Mouse (Mus musculus) small intestine, adult 2 months (tissue): Measurements from ENCODE around the gene Pla2g10. TPM values are rescaled to one million over a fixed set of nuclear protein-coding genes. Genes with fewer than 3 reads are reported as not detected.
A peak's percentile ranks its signal among the peaks of the same experiment; 100 is the strongest.
"Not testable (repeated sequence)": the region's sequence is repeated elsewhere in the genome, so short reads cannot be mapped to it uniquely, and the experiment has no call there.

Experiments
- H3K27ac ChIP-seq: fragments of 200-500 bp; 2 replicates; pipeline ENCODE4 v1.5.1; 2012; ENCODE audit warnings: low read depth, low read length, control low read depth, inconsistent platforms; ENCODE audit not compliant: insufficient read depth
- H3K27me3 ChIP-seq: fragments of 200-500 bp; 2 replicates; pipeline ENCODE4 v1.6.1; 2012; ENCODE audit warnings: mild to moderate bottlenecking, moderate library complexity, low read length, inconsistent platforms; ENCODE audit not compliant: control insufficient read depth, insufficient read depth
- H3K36me3 ChIP-seq: fragments of 200-500 bp; 2 replicates; pipeline ENCODE4 v1.6.1; 2012; ENCODE audit warnings: mild to moderate bottlenecking, low read length, control low read depth, inconsistent platforms; ENCODE audit not compliant: control insufficient read depth, insufficient read depth
- H3K4me1 ChIP-seq: fragments of 200-500 bp; 2 replicates; pipeline ENCODE4 v1.6.1; 2012; ENCODE audit warnings: low read length, inconsistent platforms, mixed read lengths; ENCODE audit not compliant: control insufficient read depth, insufficient read depth, insufficient read length
- H3K4me3 ChIP-seq: fragments of 200-500 bp; 2 replicates; pipeline ENCODE4 v1.5.1; 2012; ENCODE audit warnings: low read depth, mild to moderate bottlenecking, control low read depth, inconsistent platforms, low read length, moderate library complexity
- CTCF ChIP-seq: fragments of 200-500 bp; IDR thresholded peaks from 2 replicates; pipeline ENCODE4 v1.5.1; 2012; ENCODE audit warnings: low read depth, mild to moderate bottlenecking, control low read depth, inconsistent platforms, low read length, moderate library complexity, mixed read lengths; ENCODE audit not compliant: insufficient replicate concordance, insufficient read length; ENCODE audit errors: extremely low read depth
- POLR2A ChIP-seq: fragments of 200-500 bp; IDR thresholded peaks from 2 replicates; pipeline ENCODE4 v1.6.1; 2012; ENCODE audit warnings: low read depth, mild to moderate bottlenecking, control low read depth, inconsistent platforms, low read length, moderate library complexity
- WGBS: fragments of 180-500 bp; shearing (Covaris S2); methylation state at CpG from one replicate; pipeline ENCODE4 v1.1.7; 2018; 5-methylcytosine and 5-hydroxymethylcytosine counted together
- polyA plus RNA-seq: library from polyadenylated mRNA; depleted of rRNA; stranded (reverse); fragments of >200 nt; gene quantifications from 2 replicates; pipeline ENCODE4 v1.2.3, GENCODE M21; 2012

The Pla2g10 gene
- polyA plus RNA-seq, 1 experiment, result 9.5 TPM

DNA sequence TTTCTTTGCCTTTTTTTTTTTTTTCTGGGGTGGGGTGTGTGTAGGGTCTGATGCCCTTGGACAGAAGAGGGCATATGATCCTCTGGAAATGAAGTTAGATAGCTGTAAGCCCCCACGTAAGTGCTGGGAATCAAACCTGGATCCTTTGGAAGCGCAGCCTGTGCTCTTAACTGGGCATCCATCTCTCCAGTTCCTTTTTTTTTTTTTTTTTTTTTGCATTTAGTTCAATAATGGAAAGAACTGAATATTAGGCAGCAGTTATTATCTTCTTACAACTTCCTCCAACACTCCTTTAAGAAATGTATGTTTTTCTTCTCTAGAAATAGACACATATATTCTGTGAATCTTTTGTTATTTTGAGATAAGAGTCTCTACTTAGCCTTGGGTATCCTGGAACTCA is 27.0 kb upstream of the Pla2g10 start:
- no peak overlapping the region for H3K27ac ChIP-seq
- H3K4me1 ChIP-seq, result no peaks in the 10 kb centered on the region
- 100% methylated on average over 2 of the region's 2 CpGs for WGBS
- TF ChIP-seq POLR2A (no peak), CTCF (no peak)
- H3K27me3 ChIP-seq, result no peaks in the 10 kb centered on the region
- no peak overlapping the region for H3K4me3 ChIP-seq
- H3K36me3 ChIP-seq, result no peaks in the 10 kb centered on the region

- no peak overlapping the region for H3K27ac ChIP-seq
- peak overlapping the region; percentile 96 for H3K4me3 ChIP-seq
- under 1% methylated on average over 65 of the region's 65 CpGs for WGBS
- no peaks in the 10 kb centered on the region for H3K27me3 ChIP-seq
- H3K36me3 ChIP-seq, result no peaks in the 10 kb centered on the region
- no peak for TF ChIP-seq CTCF
- peak; percentile 49 for TF ChIP-seq POLR2A
- H3K4me1 ChIP-seq, result no peaks in the 10 kb centered on the region
Measured at GRCm38 (mm10) chr16:13754400-13755190, 23.8 kb upstream of the Pla2g10 start.

- WGBS, result 49% methylated on average over 8 of the region's 8 CpGs
- Histone ChIP-seq H3K27me3 (no peaks in the 10 kb centered on the region), H3K4me3 (no peak overlapping the region), H3K27ac (no peak overlapping the region), H3K4me1 (no peaks in the 10 kb centered on the region), H3K36me3 (no peaks in the 10 kb centered on the region)
- TF ChIP-seq POLR2A (no peak), CTCF (no peak)
Measured at GRCm38 (mm10) chr16:13753986-13754385, 23.2 kb upstream of the Pla2g10 start.

GRCm38 (mm10) chr16:13750626-13751025 is 19.8 kb upstream of the Pla2g10 start:
- WGBS, result 74% methylated on average over 12 of the region's 13 CpGs
- Histone ChIP-seq H3K4me3 (no peak overlapping the region), H3K36me3 (no peaks in the 10 kb centered on the region), H3K27ac (no peak overlapping the region), H3K4me1 (no peaks in the 10 kb centered on the region), H3K27me3 (no peaks in the 10 kb centered on the region)
- no peak for TF ChIP-seq POLR2A
- no peak for TF ChIP-seq CTCF

- Histone ChIP-seq H3K27ac (no peak overlapping the region), H3K27me3 (no peaks in the 10 kb centered on the region), H3K4me1 (no peaks in the 10 kb centered on the region), H3K4me3 (no peak overlapping the region), H3K36me3 (no peaks in the 10 kb centered on the region)
- no peak for TF ChIP-seq CTCF
- TF ChIP-seq POLR2A, result no peak
- WGBS, result 70% methylated on average over 3 of the region's 3 CpGs
Measured at GRCm38 (mm10) chr16:13749981-13750380, 19.2 kb upstream of the Pla2g10 start.

DNA sequence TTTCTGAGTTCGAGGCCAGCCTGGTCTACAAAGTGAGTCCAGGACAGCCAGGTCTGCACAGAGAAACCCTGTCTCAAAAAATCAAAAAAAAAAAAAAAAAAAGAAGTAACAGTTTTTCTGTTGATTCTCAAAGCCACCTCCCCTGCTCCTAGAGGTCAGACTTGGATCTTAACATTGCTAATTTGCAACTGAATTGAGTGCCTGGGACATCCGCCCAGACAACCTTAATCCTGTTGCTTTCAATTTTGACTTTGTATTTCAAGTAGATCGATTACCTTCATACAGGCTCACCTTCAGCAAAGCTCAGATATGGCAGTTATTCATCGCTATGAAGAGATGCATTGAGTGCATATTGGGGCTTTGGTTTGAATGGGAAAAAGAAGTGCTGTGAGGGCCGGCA is 18.5 kb upstream of the Pla2g10 start:
- no peaks in the 10 kb centered on the region for H3K36me3 ChIP-seq
- 71% methylated on average over 5 of the region's 5 CpGs for WGBS
- H3K4me3 ChIP-seq, result no peak overlapping the region
- no peak for TF ChIP-seq CTCF
- no peak for TF ChIP-seq POLR2A
- H3K27ac ChIP-seq, result no peak overlapping the region
- H3K4me1 ChIP-seq, result no peaks in the 10 kb centered on the region
- H3K27me3 ChIP-seq, result no peaks in the 10 kb centered on the region

DNA sequence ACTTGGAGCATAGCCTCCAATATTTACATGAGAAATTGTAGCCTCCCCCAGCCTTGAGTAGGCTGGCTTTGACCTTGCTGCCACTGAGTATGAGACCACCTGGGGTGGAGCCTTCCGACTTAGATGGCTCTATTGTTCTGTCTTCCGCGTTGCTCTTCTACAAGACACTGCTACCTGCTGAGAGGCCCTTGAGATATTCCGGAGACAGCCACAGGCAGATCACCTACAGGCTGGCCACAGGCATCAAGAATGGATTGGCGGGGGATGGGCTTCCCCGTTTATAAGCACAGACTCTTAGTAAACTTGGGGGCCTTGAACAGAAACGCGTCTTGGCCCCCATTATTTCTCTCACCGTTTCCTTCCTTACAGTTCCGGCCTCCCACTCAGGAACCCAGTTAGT is 18.0 kb upstream of the Pla2g10 start:
- 48% methylated on average over 10 of the region's 10 CpGs for WGBS
- H3K27me3 ChIP-seq, H3K4me3 ChIP-seq, H3K4me1 ChIP-seq, H3K36me3 ChIP-seq, H3K27ac ChIP-seq: not testable (repeated sequence)
